Mouse (Mus musculus) heart, postnatal 0 days (tissue): ENCODE measurements at regions not wholly inside any gene's neighbourhood (a gene's known extent, or its start where the extent isn't known, plus 50 kb on each side); places are given as distances from the start of the nearest gene placed in this dataset.

Experiments used
- ATAC-seq: fragments of 200-750 bp; cut with Nextera tagmentation; 2 replicates; pipeline ENCODE4 v1.8.0; 2017; ENCODE audit warnings: low read depth, moderate number of reproducible peaks, moderate library complexity; ENCODE audit not compliant: insufficient read depth
- DNase-seq: peaks from one replicate; pipeline ENCODE4 v3.0.0-alpha.2; 2016; ENCODE audit warnings: low spot score
- H3K27ac ChIP-seq: fragments of 300-500 bp; sonication (generic); 2 replicates; pipeline ENCODE4 v1.5.1; 2014; ENCODE audit warnings: low read depth, mild to moderate bottlenecking
- H3K27me3 ChIP-seq: fragments of 300-500 bp; sonication (generic); 2 replicates; pipeline ENCODE4 v1.6.1; 2014; ENCODE audit warnings: low read length, mixed read lengths; ENCODE audit not compliant: control insufficient read depth, insufficient read depth
- H3K36me3 ChIP-seq: fragments of 300-500 bp; sonication (generic); replicated peaks from 2 replicates; pipeline ENCODE4 v1.6.1; 2014; ENCODE audit warnings: low read length, mixed read lengths; ENCODE audit not compliant: control insufficient read depth, insufficient read depth
- H3K4me1 ChIP-seq: fragments of 300-500 bp; sonication (generic); 2 replicates; pipeline ENCODE4 v1.6.1; 2014; ENCODE audit warnings: antibody characterized with exemption; ENCODE audit not compliant: control insufficient read depth, insufficient read depth
- H3K4me2 ChIP-seq: fragments of 300-500 bp; sonication (generic); 2 replicates; pipeline ENCODE4 v1.6.1; 2014; ENCODE audit warnings: low read depth, mild to moderate bottlenecking, low read length, moderate library complexity
- H3K4me3 ChIP-seq: fragments of 300-500 bp; sonication (generic); 2 replicates; pipeline ENCODE4 v1.5.1; 2014; ENCODE audit warnings: low read depth, low read length
- H3K9ac ChIP-seq: fragments of 300-500 bp; sonication (generic); replicated peaks from 2 replicates; pipeline ENCODE4 v1.6.1; 2014; ENCODE audit warnings: low read depth, low read length, mixed read lengths
- H3K9me3 ChIP-seq: fragments of 300-500 bp; sonication (generic); replicated peaks from 2 replicates; pipeline ENCODE4 v1.6.1; 2016; ENCODE audit warnings: low read length; ENCODE audit not compliant: control insufficient read depth
- CTCF ChIP-seq: IDR thresholded peaks from 2 replicates; pipeline ENCODE4 v1.5.1; 2016; ENCODE audit warnings: antibody characterized with exemption, control low read depth, low read depth
- EP300 ChIP-seq: IDR thresholded peaks from 2 replicates; pipeline ENCODE4 v1.6.1; 2016; ENCODE audit warnings: antibody characterized with exemption, low read depth
- WGBS: fragments of 180-500 bp; shearing (Covaris S2); extraction: QIAGEN DNeasy Blood & Tissue Kit; methylation state at CpG from one replicate; pipeline ENCODE4 v1.1.7; 2014; 5-methylcytosine and 5-hydroxymethylcytosine counted together

- Histone ChIP-seq H3K27ac (no peak overlapping the region), H3K9me3 (no peaks in the 10 kb centered on the region)
These were observed 195.6 kb downstream of the Ankrd50 start for GRCm38 (mm10) chr3:38289062-38289461.

GRCm38 (mm10) chr3:38283687-38284124 lies 200.9 kb downstream of the Ankrd50 start:
- Histone ChIP-seq H3K4me3 (no peak overlapping the region), H3K27me3 (no peaks in the 10 kb centered on the region), H3K4me2 (peak overlapping the region; percentile 21; the same call in 1 of the 2 replicates), H3K9ac (no peak overlapping the region), H3K4me1 (peaks cover 45% of the 10 kb centered on the region), H3K27ac (peak overlapping the region; percentile 65), H3K36me3 (no peaks in the 10 kb centered on the region), H3K9me3 (no peaks in the 10 kb centered on the region)
- DNase-seq (peak; percentile 82), ATAC-seq (peak; percentile 75)
- no peak for TF ChIP-seq CTCF
- TF ChIP-seq EP300 = 0 out of 2 replicates have a peak, but pooled peaks have one; percentile 57
- WGBS = 13% methylated on average over 11 of the region's 11 CpGs

More at GRCm38 (mm10) chr3:38289062-38289461, 195.6 kb downstream of the Ankrd50 start:
- Histone ChIP-seq H3K4me2 (no peak overlapping the region), H3K4me3 (no peak overlapping the region), H3K27me3 (no peaks in the 10 kb centered on the region), H3K36me3 (no peaks in the 10 kb centered on the region), H3K4me1 (peaks cover 10% of the 10 kb centered on the region), H3K9ac (no peak overlapping the region)
- TF ChIP-seq EP300 (no peak), CTCF (no peak)
- DNase-seq = no peak
- 42% methylated on average over 3 of the region's 3 CpGs for WGBS
- ATAC-seq = no peak

- ATAC-seq (no peak), DNase-seq (no peak)
- H3K4me1 ChIP-seq = peaks cover 40% of the 10 kb centered on the region
- H3K36me3 ChIP-seq = no peaks in the 10 kb centered on the region
- H3K27me3 ChIP-seq = no peaks in the 10 kb centered on the region
- H3K9ac ChIP-seq = no peak overlapping the region
- H3K4me3 ChIP-seq = no peak overlapping the region
- TF ChIP-seq EP300 = no peak
- TF ChIP-seq CTCF = no peak
- no peaks in the 10 kb centered on the region for H3K9me3 ChIP-seq
- peak overlapping the region; percentile 23; the same call in 1 of the 2 replicates for H3K27ac ChIP-seq
- WGBS = 92% methylated on average over 4 of the region's 4 CpGs
- H3K4me2 ChIP-seq = no peak overlapping the region
These were observed 201.8 kb downstream of the Ankrd50 start for GRCm38 (mm10) chr3:38282891-38283290.

- ATAC-seq = peak; percentile 69
- WGBS = 23% methylated on average over 4 of the region's 4 CpGs
- Histone ChIP-seq H3K4me2 (no peak overlapping the region), H3K9me3 (no peaks in the 10 kb centered on the region), H3K36me3 (no peaks in the 10 kb centered on the region), H3K27me3 (no peaks in the 10 kb centered on the region), H3K27ac (peak overlapping the region; percentile 22), H3K4me3 (no peak overlapping the region), H3K9ac (no peak overlapping the region), H3K4me1 (peaks cover 40% of the 10 kb centered on the region)
- peak; percentile 85 for DNase-seq
- TF ChIP-seq CTCF (no peak), EP300 (no peak)
These were observed 203.0 kb downstream of the Ankrd50 start for GRCm38 (mm10) chr3:38281683-38282082.

- no peak for ATAC-seq
- 82% methylated on average over 6 of the region's 6 CpGs for WGBS
- no peak overlapping the region for H3K4me2 ChIP-seq
- no peak overlapping the region for H3K4me3 ChIP-seq
- no peak overlapping the region for H3K9ac ChIP-seq
- peak overlapping the region; percentile 22; the same call in 1 of the 2 replicates for H3K27ac ChIP-seq
- TF ChIP-seq EP300 = no peak
- TF ChIP-seq CTCF = no peak
- H3K4me1 ChIP-seq = peaks cover 40% of the 10 kb centered on the region
- DNase-seq = no peak
- H3K9me3 ChIP-seq = no peaks in the 10 kb centered on the region
- no peaks in the 10 kb centered on the region for H3K27me3 ChIP-seq
- H3K36me3 ChIP-seq = no peaks in the 10 kb centered on the region
These were observed 203.8 kb downstream of the Ankrd50 start for GRCm38 (mm10) chr3:38280876-38281275.

- Histone ChIP-seq H3K27me3 (no peaks in the 10 kb centered on the region), H3K4me2 (no peak overlapping the region), H3K9ac (no peak overlapping the region), H3K4me3 (no peak overlapping the region), H3K27ac (no peak overlapping the region), H3K9me3 (no peaks in the 10 kb centered on the region), H3K4me1 (peaks cover 40% of the 10 kb centered on the region), H3K36me3 (no peaks in the 10 kb centered on the region)
- TF ChIP-seq EP300 (no peak), CTCF (no peak)
- ATAC-seq (no peak), DNase-seq (no peak)
- 81% methylated on average over 3 of the region's 3 CpGs for WGBS
These were observed 204.5 kb downstream of the Ankrd50 start for GRCm38 (mm10) chr3:38280105-38280504.
